Mouse (Mus musculus): ENCODE data around the gene Mettl21a.

DNA sequence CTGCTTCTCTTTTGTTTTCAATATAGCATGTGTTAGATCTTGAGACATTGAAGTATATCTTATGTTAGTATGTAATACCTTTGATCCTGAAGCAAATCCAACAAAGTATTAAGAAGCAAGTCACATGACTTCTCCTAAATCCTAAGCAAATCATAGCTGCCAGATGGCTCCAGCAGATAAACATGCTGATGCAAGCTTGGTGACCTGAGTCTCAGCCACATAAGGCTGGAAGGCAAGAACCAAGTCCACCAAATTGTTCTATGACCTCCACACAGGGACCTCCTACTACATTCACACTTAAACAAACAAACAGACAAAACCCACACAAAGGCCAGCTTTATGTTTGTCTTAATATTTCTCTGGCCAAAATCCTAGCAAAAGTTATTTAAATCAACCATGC, 48.8 kb downstream of the Mettl21a start:
- no peak for TF ChIP-seq POLR2A (IDR thresholded peaks at IDR 0.05; ENCODE audit: borderline replicate concordance, low read depth, low read length)
- no peak for TF ChIP-seq CTCF (IDR thresholded peaks at IDR 0.05; ENCODE audit: low read depth, low read length)

Measured in bone marrow macrophage, adult 2 months (primary cell).